ENCODE assay signal across 9 mouse cellular contexts in genomic region chr1:89580999-89581765, GRCm38 (mm10).
DNase-seq lines count a peak whose midpoint lies in the region; ATAC-seq and TF ChIP-seq lines count a peak whose summit lies in the region.
"Had no signal": no experiment of that assay in that cellular context is flagged by ENCODE, and none has a peak within 500 bp of the region (broad histone marks: within the 10 kb centered on the region; RNA-seq: fewer than 3 reads in every experiment).

No protein-coding gene starts in this region.

- ATAC-seq in liver, postnatal 0 days = peak; percentile 35; the same call in 1 of the 2 replicates
- ATAC-seq in neutrophil, adult 5-6 weeks (ENCODE audit: extremely low read depth, insufficient number of reproducible peaks, low FRiP score, poor library complexity, severe bottlenecking) = peak; percentile 81
- no peak for ATAC-seq in inflammation-experienced regulatory T-cells, adult 6 months

- no peaks in the 10 kb centered on the region for H3K9me3 ChIP-seq in liver, postnatal 0 days (ENCODE audit: low read length)

- no peaks in the 10 kb centered on the region for H3K36me3 ChIP-seq in kidney, adult 2 months (ENCODE audit: control insufficient read depth, insufficient read depth, low read length)
- H3K36me3 ChIP-seq in liver, postnatal 0 days (replicated peaks; ENCODE audit: insufficient read depth, low read length) = no peaks in the 10 kb centered on the region

- H3K27me3 ChIP-seq in kidney, adult 2 months (replicated peaks; ENCODE audit: control insufficient read depth, insufficient read depth, low read length) = no peaks in the 10 kb centered on the region
- peaks cover 14% of the 10 kb centered on the region for H3K27me3 ChIP-seq in liver, postnatal 0 days (ENCODE audit: insufficient read depth, low read length)

- H3K4me2 ChIP-seq in liver, postnatal 0 days (ENCODE audit: low read depth, low read length) = peak overlapping the region; percentile 88

- peak; percentile 50 for TF ChIP-seq CTCF in kidney, adult 2 months (conservative IDR thresholded peaks at IDR 0.05; ENCODE audit: insufficient read depth, insufficient read length, low read depth, low read length)
- TF ChIP-seq CTCF in liver, postnatal 0 days (IDR thresholded peaks at IDR 0.05; ENCODE audit: low read depth) = peak; percentile 60

- no peak for TF ChIP-seq POLR2A in kidney, adult 2 months (IDR thresholded peaks at IDR 0.05; ENCODE audit: low read depth, low read length)

- peak overlapping the region; percentile 59 for H3K9ac ChIP-seq in liver, postnatal 0 days (replicated peaks)

- 7% methylated on average over 95 of the region's 95 CpGs for whole genome bisulfite sequencing in kidney, adult 2 months
- whole genome bisulfite sequencing in liver, postnatal 0 days (ENCODE audit: insufficient replicate concordance) = 2% methylated on average over 77 of the region's 95 CpGs

- TF ChIP-seq EP300 in liver, postnatal 0 days (IDR thresholded peaks at IDR 0.05; ENCODE audit: low read depth) = no peak

- peaks cover 13% of the 10 kb centered on the region for H3K4me1 ChIP-seq in kidney, adult 2 months (ENCODE audit: control insufficient read depth, insufficient read depth, low read length)
- peaks cover 8% of the 10 kb centered on the region; the same call in 1 of the 2 replicates for H3K4me1 ChIP-seq in liver, postnatal 0 days (ENCODE audit: insufficient read depth)

- peak; percentile 42 for DNase-seq in thymus, postnatal 4 days
- DNase-seq in thymus, postnatal 10 days (ENCODE audit: low spot score in 2 of 2) = no peak
- peak; percentile 87 for DNase-seq in embryo, embryonic 11 days
- DNase-seq in heart, adult 18-20 months = peak; percentile 71 to 75
- peak; percentile 50 for DNase-seq in kidney, adult 2 months
- peak; percentile 61 for DNase-seq in liver, postnatal 0 days

- peak overlapping the region; percentile 49 for H3K4me3 ChIP-seq in kidney, adult 2 months (ENCODE audit: insufficient read depth, low read depth, low read length)
- peak overlapping the region; percentile 61 for H3K4me3 ChIP-seq in liver, postnatal 0 days (ENCODE audit: low read depth, low read length)

- H3K27ac ChIP-seq in kidney, adult 2 months (ENCODE audit: insufficient read depth, low read depth, low read length) = no peak overlapping the region
- H3K27ac ChIP-seq in liver, postnatal 0 days (ENCODE audit: low read depth) = no peak overlapping the region
- H3K27ac ChIP-seq: macrophage had no signal

Comparison
In these comparisons a context has a peak if more than half of its experiments do, and no peak if none do; other contexts are left out.
1. DNase-seq: peak in thymus, postnatal 4 days (single experiment), embryo, embryonic 11 days (single experiment), heart, adult 18-20 months (2 of 2), kidney, adult 2 months (single experiment) and liver, postnatal 0 days (single experiment); none in thymus, postnatal 10 days (0 of 2).